Mouse (Mus musculus) c-Kit-positive CD71-positive TER-119-positive erythroid progenitor cells, embryonic 14.5 days (primary cell): Measurements from ENCODE around the gene Zfp768.
A peak's percentile ranks its signal among the peaks of the same experiment; 100 is the strongest.
"Not testable (repeated sequence)": the region's sequence is repeated elsewhere in the genome, so short reads cannot be mapped to it uniquely, and the experiment has no call there.

Experiments used
- DNase-seq: peaks from one replicate; pipeline ENCODE4 v3.0.0-alpha.2; 2013; ENCODE audit warnings: low spot score

Gene Zfp768

DNA sequence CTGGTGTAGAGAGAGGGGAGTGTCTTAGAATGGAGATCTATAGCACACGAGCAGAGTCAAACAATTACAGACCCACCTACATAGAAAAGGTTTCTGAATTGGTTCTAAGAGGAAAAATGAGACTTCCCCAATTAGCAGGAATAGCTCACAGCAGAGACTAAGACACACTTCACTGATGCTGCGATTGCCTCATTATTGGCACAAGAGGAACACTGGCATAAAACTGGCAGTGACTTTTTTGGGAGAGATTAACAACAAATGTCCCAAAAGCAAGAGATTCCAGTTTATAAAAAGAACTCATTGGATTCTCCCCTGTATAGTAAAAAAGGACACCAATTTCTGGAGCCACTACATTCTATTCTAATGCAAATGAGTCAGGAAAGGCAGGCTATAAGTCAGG lies 12.5 kb upstream of the Zfp768 start:
- DNase-seq: no peak

DNA sequence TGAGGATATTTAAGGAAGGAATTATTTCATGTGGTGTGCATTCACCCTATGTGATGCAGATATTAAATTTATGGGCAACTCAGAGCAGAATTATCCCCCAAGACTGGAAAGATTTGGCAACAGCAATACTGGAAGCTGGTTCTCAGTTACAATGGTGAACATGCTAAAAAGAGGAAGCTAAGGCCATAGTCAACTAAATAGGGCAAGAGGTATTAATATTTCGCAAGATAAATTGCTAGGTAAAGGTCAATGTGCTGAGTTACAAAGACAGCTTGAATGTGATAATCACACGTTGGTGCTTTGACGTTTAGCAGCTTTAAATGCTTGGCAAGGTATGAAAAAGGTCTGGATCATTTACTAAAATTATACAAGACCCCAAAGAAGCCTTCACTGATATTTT lies 10.4 kb upstream of the Zfp768 start:
- DNase-seq: no peak

DNA sequence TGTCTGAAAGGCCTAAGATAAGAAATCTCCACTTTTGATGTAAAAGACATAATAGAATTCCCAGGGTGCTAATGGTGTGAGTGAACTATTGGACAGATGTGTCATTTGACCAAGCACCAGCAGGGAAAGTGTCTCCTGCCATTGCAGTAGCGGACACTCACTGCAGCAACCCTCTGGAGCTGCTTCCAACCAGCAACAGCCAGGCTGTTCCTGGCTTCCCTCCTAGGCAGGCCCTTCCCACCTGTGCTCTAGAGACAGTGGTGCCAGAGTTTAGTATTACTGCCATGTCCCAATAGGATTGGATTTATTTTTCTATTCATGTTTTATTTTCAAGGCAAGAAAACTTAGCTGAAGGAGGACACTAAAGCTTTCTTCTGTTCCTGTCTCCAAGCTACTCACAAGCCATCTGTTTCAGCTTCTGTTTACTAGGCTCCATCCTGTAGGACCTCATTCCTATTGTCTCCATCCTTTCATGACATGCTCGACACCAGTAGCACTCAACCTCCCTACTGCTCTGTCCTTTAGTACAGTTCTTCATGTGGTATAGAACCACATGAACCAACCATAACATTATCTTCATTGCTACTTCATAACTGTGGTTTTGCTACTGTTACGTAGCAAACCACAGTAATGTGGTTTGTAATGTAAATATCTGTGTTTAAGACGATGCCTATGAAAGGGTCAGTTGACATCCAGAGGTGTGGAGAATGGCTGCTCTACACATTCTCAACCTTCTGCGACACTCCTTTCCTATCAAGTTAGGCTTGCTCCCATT lies 6.0 kb upstream of the Zfp768 start:
- DNase-seq: no peak

DNA sequence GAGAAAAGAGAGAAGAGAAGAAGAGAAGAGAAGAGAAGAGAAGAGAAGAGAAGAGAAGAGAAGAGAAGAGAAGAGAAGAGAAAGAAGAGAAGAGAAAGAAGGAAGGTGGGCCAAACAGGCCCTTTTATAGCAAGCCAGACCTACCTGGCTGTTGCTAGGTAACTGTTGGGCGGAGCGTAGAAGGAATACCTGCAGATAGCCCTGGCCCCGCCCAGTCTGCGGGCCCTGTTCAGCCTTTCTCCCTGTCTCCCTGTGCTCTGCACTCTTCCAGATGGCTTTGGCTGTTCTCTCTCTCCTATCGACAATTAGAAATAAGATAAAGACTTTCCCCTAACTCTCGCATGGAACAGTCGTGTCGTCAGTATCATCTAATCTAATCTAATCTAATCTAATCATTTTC lies 1.3 kb upstream of the Zfp768 start:
- no peak for DNase-seq

DNA sequence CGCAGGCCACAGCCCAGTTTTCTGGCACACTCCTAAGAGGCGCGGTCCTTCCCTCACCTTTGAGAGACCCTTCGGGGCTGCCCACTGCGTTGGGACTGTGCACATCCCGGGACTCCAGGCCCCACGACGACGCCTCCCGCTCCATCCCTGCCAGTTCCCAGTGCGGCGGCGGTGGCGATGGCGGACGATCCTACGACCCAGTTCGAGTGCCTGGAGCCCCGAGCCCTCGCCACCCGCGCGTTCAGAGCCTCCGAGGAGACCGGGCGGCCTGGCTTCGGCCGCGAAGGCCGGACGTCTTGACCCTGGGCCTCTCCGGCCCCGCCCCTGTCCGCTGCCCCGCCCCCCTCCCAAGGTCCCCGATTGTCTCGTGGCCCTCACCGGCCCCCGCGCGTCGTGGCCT lies 297 bp downstream of the Zfp768 start:
- DNase-seq: no peak

- DNase-seq: no peak
Observed at GRCm38 (mm10) chr7:127344371-127344770, 1.0 kb downstream of the Zfp768 start.

DNA sequence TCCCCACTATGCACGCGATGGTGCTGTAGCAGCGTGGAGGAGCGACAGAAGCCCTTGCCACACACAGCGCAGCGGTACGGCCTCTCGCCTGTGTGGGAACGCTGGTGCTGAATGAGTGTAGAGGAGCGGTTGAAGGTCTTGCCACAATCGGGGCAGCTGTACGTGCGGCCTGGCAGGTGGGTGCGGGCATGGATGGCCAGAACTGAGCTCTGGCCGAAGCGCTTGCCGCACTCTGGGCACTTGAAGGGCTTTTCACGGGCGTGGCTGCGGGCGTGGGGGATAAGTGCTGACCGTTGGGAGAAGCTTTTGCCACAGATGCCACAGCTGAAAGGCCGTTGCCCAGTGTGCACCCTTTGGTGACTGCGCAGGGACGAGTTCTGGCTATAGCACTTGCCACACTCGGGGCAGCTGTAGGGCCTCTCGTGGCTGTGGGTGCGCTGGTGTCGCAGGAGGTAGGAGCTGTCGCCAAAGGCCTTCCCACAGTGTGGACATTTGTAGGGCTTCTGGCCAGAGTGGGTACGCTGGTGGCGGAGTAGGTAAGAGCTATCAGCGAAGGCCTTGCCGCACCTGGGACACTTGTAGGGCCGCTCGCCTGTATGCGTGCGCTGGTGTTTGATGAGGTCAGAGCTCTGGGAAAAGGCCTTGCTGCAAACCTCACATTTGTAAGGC lies 1.9 kb downstream of the Zfp768 start:
- DNase-seq: no peak

DNA sequence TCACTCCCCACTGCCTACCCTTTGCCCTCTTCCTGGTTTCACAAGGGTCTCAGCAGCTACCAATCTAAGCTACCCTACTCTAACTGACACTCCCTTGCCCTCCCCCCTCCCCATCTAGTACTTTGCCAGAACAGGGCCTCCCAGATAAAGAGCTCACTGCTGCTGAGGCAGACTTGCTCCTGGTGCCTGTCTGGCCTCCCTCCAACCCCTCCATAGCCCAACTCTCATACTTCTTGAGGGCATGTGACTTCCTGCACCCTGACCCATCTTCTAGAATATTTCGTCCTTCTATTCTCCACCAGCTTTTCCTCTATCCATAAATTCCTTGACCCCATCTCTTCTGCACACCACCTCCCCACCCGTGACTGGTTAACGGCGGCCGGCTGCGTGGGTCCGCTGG lies 2.5 kb downstream of the Zfp768 start:
- no peak for DNase-seq

- no peak for DNase-seq
Observed at GRCm38 (mm10) chr7:127342332-127342731, 3.1 kb downstream of the Zfp768 start.

DNA sequence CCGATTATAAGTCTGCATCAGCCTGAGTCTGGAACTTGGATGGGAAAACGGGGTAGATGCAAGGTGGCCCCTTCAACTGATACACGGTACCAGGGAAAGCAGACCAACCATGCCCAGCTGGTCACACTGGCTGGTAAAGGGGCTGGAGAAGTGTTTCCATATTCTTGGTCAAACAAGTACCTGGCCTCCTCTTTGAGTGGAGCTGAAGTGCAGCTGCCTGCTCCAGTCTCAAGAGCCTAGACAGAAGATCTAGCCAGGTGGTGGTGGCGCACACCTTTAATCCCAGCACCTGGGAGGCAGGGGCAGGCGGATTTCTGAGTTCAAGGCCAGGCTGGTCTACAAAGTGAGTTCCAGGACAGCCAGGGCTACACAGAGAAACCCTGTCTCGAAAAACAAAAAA lies 3.5 kb downstream of the Zfp768 start:
- not testable (repeated sequence) for DNase-seq

DNA sequence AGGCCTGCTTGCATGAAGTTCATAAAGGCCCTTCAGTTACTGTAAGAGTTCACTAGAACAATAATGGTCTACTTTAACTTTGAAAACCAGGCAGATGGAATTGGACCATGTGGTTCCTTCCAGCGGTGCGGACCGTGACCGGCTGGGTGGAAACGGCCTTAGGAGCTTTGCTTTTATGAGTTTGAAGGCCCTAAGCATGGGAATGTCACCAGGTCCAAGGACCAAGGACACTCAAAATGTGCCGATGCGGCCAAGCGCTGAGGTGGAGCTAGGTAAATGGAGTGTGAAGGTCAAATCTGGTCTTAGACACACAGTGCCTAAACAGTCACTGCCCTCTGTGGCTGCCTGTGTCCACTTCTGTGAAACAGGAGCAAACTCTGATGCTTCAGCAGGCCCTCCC lies 4.0 kb downstream of the Zfp768 start:
- DNase-seq: no peak

GRCm38 (mm10) chr7:127337636-127338035 lies 7.8 kb downstream of the Zfp768 start:
- DNase-seq: no peak

DNA sequence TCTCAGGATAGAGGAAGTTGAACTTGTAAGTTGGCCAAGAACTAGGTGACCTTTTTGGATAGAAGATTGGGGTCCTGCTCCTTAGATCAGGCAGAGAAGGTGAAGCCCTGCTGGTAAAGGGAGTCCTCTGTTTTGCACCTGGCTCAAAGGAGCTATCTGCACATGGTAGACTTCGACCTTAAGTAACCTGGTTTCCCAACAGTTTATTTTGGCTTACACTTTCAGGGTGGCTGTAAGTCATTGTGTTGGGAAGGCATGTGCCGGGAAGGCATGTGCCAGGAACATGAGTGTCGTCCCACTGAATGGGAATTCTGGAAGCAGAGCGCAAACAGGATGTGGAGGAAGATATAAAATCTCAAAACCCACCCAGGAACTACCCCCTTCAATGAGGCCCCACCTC lies 9.8 kb downstream of the Zfp768 start:
- no peak for DNase-seq

DNA sequence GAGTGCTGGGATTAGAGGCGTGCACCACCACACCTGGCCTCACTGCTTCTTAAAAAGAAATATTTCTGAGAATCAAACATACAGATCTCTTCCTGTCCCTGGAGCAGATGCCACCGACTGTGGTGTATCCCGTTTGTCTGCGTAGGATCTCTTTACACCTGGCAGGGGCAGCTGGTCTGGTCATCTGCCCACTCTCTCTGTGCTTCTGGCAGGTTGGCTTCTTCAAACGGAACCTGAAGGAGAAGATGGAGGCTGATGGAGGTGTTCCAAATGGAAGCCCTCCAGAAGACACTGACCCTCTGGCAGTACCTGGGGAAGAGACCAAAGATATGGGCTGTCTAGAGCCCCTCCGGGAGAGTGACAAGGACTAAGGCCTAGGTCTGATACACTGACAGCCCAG lies 12.1 kb downstream of the Zfp768 start:
- DNase-seq: no peak

GRCm38 (mm10) chr7:127326685-127327084 lies 18.7 kb downstream of the Zfp768 start:
- DNase-seq: no peak

DNA sequence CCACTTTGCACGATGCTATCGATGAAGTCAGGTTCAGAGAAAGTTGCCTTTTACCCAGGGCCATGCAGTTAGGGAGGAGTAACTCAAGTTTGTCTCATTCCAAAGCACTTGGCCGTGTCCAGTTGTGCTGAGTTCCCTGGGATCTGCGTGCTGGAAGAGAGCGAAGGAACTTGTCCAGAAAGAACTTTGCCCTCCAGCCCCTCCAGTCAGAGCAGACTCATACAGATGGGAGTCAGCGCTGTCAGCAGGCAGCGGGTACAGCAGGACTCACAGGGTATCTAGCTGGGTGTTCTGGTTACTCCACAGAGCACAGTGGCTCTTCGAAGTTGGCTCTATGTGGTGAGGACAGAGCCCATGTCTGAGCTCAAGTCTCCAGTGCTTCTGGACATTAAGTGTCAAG lies 19.8 kb downstream of the Zfp768 start:
- no peak for DNase-seq

DNA sequence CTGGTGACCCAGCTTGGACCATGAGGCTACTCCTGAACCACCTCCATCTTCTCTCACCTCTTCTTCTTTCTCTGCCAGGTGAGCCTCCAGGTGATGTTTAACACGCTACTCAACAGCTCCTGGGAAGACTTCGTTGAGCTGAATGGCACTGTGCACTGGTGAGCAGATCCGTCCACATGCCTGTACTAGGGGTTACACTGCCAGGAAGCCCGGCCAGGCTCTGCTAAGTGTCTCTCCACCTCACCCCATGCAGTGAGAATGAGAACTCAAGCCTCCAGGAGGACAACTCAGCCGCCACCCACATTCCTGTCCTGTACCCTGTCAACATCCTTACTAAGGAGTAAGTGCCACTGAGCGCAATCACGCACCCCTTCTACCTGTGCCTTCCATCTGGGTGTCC lies 20.4 kb downstream of the Zfp768 start:
- no peak for DNase-seq

DNA sequence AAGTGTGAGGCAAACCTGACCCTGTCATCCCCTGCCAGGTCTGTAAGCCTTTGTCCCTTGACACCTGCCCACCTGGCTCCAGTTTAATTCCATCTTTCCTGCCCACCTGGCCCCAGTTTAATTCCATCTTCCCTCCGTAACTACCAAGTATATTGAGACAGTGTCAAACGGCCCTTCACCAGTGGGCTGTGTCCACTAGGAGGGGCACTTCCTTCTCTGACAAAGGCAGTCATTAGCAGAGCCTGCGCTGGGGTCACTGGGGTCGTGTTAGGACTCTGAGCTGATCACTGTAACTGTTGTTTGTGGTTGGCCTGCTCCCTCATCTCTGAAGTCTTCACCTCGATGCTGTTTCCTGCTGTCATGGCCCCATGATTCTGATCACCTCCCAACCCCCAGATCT lies 23.3 kb downstream of the Zfp768 start:
- no peak for DNase-seq

- no peak for DNase-seq
Observed at GRCm38 (mm10) chr7:127321106-127321505, 24.3 kb downstream of the Zfp768 start.

- DNase-seq: no peak
Observed at GRCm38 (mm10) chr7:127313912-127314311, 31.5 kb downstream of the Zfp768 start.

GRCm38 (mm10) chr7:127309951-127310350 lies 35.4 kb downstream of the Zfp768 start:
- no peak for DNase-seq

GRCm38 (mm10) chr7:127308887-127309286 lies 36.5 kb downstream of the Zfp768 start:
- peak; percentile 63 for DNase-seq

DNA sequence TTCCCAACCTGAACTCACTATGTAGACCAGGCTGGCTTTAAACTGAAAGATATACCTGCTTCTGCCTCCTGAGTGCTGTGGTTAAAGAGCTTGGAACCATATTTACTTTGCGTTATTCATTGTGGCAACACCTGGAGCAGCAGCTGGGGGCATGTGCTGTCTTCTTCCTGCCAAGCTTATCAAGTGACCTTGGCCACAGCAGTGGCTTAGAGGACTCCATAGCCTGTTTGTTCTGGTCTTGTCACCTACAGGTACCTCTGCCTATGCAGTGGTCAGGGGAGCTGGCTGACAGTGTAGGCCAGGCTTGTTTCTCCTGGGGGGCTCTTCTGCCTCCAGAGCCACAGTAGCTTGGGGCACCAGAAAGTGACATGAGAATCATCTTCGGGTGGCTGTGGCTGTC lies 37.0 kb downstream of the Zfp768 start:
- DNase-seq: no peak
